Mouse (Mus musculus): ENCODE measurements around the gene Cpne5. TPM values are rescaled to one million over a fixed set of nuclear protein-coding genes. Genes with fewer than 3 reads are reported as not detected.

Cpne5 gene
- total RNA-seq, 2 experiments from 2014 or later = 0.69 to 1.1 TPM

GRCm38 (mm10) chr17:29213381-29214192 lies 24.4 kb downstream of the Cpne5 start:
- DNase-seq (ENCODE audit: low spot score in 2 of 2) = no peak

DNA sequence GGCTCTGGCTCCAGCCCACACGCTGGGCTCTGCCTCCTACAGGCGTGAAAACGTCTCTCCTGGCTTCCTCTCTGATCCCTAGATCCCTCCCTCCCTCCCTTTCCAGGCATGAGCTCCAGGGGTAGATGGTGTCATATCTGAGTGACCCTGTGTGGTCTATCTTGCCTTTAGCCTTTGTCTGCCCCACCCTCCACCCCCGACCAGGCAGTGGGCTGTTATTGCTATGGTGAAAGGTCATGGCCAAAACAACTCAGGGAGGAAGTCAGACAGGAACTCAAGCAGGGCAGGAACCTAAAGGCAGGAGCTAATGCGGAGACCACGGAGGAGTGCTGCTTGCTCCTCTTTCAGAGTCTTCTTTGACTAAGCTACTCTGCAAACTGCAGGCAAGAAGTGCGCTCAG lies 26.1 kb downstream of the Cpne5 start:
- no peak for DNase-seq (ENCODE audit: low spot score in 2 of 2)

- DNase-seq (ENCODE audit: low spot score in 2 of 2) = no peak
Measured at GRCm38 (mm10) chr17:29210037-29210436, 27.9 kb downstream of the Cpne5 start.

- no peak for DNase-seq (ENCODE audit: low spot score in 2 of 2)
Measured at GRCm38 (mm10) chr17:29206052-29206451, 31.9 kb downstream of the Cpne5 start.

GRCm38 (mm10) chr17:29202604-29203003 lies 35.4 kb downstream of the Cpne5 start:
- DNase-seq (ENCODE audit: low spot score in 2 of 2) = no peak

DNA sequence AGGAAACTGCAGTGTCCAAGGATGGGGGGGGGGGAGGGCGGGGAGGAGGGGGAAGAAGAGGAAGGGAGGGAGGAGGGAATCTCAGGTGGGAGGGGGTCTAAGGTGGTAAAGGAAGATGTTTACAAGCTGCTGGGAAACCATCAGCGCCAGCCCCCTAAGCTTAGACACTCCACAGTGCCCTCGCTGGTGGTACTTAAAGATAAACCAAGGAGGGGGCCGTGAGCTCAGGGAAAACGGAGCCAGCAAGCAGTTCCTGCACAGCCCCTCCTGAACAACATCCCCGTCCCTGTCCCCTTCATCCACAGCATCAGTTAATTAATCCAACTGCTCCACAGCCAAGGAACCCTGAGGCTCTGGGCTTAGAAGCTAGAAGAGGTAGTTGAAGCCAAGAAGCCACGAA lies 38.1 kb downstream of the Cpne5 start:
- no peak for DNase-seq (ENCODE audit: low spot score in 2 of 2)

GRCm38 (mm10) chr17:29199151-29199800 lies 38.7 kb downstream of the Cpne5 start:
- DNase-seq (ENCODE audit: low spot score in 2 of 2) = no peak

DNA sequence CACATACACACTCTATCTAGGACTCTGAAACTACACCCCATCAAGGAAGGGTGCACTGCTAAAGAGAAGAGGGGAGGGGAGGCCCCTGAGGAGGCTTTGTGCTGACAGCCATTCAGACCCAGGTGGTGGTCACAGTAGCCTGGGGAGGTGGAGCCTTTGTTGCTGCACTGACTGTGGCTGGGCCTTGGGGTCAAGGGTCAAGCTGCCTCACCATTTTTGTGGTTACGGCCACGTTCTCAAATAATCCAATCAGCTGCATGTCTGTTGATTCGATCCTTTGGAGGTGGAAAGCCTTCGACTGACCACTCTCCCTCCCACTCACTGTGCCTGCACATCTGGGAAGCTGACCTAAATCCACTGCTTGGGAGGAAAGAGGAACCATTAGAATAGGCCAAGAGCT lies 42.4 kb downstream of the Cpne5 start:
- no peak for DNase-seq (ENCODE audit: low spot score in 2 of 2)

- DNase-seq (ENCODE audit: low spot score in 2 of 2) = no peak
Measured at GRCm38 (mm10) chr17:29188989-29189388, 49.0 kb downstream of the Cpne5 start.

DNA sequence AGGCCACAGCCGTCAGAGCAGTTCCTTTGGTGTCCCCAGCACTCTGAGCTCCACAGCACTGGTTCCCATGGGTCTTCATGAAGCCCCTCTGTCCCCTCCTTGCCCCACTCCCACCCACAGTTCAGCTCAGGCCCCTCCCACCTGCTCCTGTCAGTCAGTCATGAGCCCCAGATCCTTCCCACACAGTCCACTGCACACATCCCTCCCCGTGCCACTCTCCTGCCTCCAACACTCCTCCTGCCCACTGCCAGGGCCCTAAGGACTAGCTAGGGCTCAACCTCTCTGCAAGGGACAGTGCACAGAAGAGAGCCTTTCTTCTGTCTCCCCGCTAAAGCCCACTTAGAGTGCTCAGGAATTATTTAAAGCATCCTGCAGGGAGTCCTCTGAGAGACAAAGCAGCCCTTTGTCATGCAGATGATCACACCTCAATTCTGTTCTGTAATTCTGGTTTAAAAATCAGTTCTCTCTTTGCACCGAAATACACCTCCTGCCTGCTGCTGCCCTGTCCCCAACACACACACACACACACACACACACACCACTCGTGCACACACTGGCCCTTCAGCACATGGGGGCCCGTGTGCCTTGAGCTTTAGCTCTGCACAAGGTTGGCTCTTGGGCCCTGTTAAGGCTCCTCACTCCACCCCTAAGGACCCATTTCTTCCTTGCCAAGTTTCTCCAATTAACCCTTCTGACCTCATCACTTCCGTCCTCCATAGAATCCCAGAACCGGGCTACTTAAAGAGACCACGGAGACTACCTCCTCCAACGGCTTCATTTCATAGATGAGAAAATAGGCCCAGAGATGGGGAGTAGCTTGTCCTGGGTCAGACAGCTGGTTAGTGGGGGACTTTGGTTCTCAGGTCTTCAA lies 50.7 kb downstream of the Cpne5 start:
- DNase-seq (ENCODE audit: low spot score in 2 of 2) = no peak

GRCm38 (mm10) chr17:29185376-29186046 lies 52.5 kb downstream of the Cpne5 start:
- DNase-seq (ENCODE audit: low spot score in 2 of 2) = no peak

GRCm38 (mm10) chr17:29183162-29183561 lies 54.8 kb downstream of the Cpne5 start:
- DNase-seq (ENCODE audit: low spot score in 2 of 2) = no peak

GRCm38 (mm10) chr17:29181751-29182150 lies 56.2 kb downstream of the Cpne5 start:
- DNase-seq (ENCODE audit: low spot score in 2 of 2) = no peak

- no peak for DNase-seq (ENCODE audit: low spot score in 2 of 2)
Measured at GRCm38 (mm10) chr17:29180406-29181127, 57.4 kb downstream of the Cpne5 start.

DNA sequence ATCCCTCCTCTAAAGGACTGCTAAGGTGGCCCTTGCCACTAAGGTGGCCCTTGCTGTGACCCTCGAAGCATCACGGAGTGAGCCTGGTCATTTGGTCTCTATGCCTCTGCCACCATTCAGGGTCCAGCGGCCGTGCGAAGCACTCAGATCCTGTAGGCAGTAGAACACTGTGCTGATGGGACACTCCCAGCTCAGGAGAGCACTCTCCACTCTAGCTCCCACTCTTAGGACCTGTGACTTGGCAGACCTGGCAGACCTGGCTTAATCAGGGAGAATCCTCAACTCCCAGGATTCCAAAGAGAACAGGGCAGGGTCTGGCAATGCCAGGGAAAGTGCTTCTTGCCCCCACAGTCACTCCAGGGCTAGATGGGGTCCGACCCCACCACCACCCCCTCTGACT lies 58.0 kb downstream of the Cpne5 start:
- no peak for DNase-seq (ENCODE audit: low spot score in 2 of 2)

- no peak for DNase-seq (ENCODE audit: low spot score in 2 of 2)
Measured at GRCm38 (mm10) chr17:29178503-29179059, 59.4 kb downstream of the Cpne5 start.

GRCm38 (mm10) chr17:29176391-29177267 lies 61.3 kb downstream of the Cpne5 start:
- DNase-seq (ENCODE audit: low spot score in 2 of 2) = peak; percentile 47 to 71

GRCm38 (mm10) chr17:29175693-29176092 lies 62.3 kb downstream of the Cpne5 start:
- no peak for DNase-seq (ENCODE audit: low spot score in 2 of 2)

- no peak for DNase-seq (ENCODE audit: low spot score in 2 of 2)
Measured at GRCm38 (mm10) chr17:29173165-29173564, 64.8 kb downstream of the Cpne5 start.

Measured in gastrocnemius, postnatal 4 days (tissue).